Mouse (Mus musculus): Measurements from ENCODE around the gene Cradd. TPM values are rescaled to one million over a fixed set of nuclear protein-coding genes. Genes with fewer than 3 reads are reported as not detected.

Cradd gene
- polyA plus RNA-seq, 1 experiment, result 16.7 TPM

GRCm38 (mm10) chr10:95334826-95335225 is 10.9 kb upstream of the Cradd start:
- Histone ChIP-seq H3K4me3 (ENCODE audit: low read depth, low read length) (no peak overlapping the region), H3K36me3 (ENCODE audit: control insufficient read depth, insufficient read depth, low read length) (no peaks in the 10 kb centered on the region), H3K27ac (ENCODE audit: insufficient read depth, low read depth, low read length) (no peak overlapping the region), H3K4me1 (ENCODE audit: control insufficient read depth, insufficient read depth, insufficient read length, low read length) (no peaks in the 10 kb centered on the region), H3K27me3 (ENCODE audit: control insufficient read depth, insufficient read depth, low read length) (no peaks in the 10 kb centered on the region)
- TF ChIP-seq CTCF (IDR thresholded peaks at IDR 0.05; ENCODE audit: extremely low read depth, insufficient read length, insufficient replicate concordance, low read depth, low read length), result no peak
- 88% methylated on average over 1 of the region's 1 CpGs for WGBS

- H3K27ac ChIP-seq (ENCODE audit: insufficient read depth, low read depth, low read length), result no peak overlapping the region
- H3K36me3 ChIP-seq (ENCODE audit: control insufficient read depth, insufficient read depth, low read length), result no peaks in the 10 kb centered on the region
These were observed 8.7 kb upstream of the Cradd start for GRCm38 (mm10) chr10:95332596-95332995.

GRCm38 (mm10) chr10:95330375-95331363 is 6.7 kb upstream of the Cradd start:
- 85% methylated on average over 9 of the region's 9 CpGs for WGBS
- Histone ChIP-seq H3K27ac (ENCODE audit: insufficient read depth, low read depth, low read length) (no peak overlapping the region), H3K4me1 (ENCODE audit: control insufficient read depth, insufficient read depth, insufficient read length, low read length) (no peaks in the 10 kb centered on the region)

More at GRCm38 (mm10) chr10:95332596-95332995, 8.7 kb upstream of the Cradd start:
- no peak for TF ChIP-seq POLR2A (IDR thresholded peaks at IDR 0.05; ENCODE audit: low read depth, low read length)
- TF ChIP-seq CTCF (IDR thresholded peaks at IDR 0.05; ENCODE audit: extremely low read depth, insufficient read length, insufficient replicate concordance, low read depth, low read length), result no peak
- 92% methylated on average over 3 of the region's 3 CpGs for WGBS
- no peaks in the 10 kb centered on the region for H3K4me1 ChIP-seq (ENCODE audit: control insufficient read depth, insufficient read depth, insufficient read length, low read length)
- H3K4me3 ChIP-seq (ENCODE audit: low read depth, low read length), result no peak overlapping the region
- no peaks in the 10 kb centered on the region for H3K27me3 ChIP-seq (ENCODE audit: control insufficient read depth, insufficient read depth, low read length)

GRCm38 (mm10) chr10:95329884-95330283 is 6.0 kb upstream of the Cradd start:
- 89% methylated on average over 1 of the region's 1 CpGs for WGBS
- Histone ChIP-seq H3K36me3 (ENCODE audit: control insufficient read depth, insufficient read depth, low read length) (no peaks in the 10 kb centered on the region), H3K27ac (ENCODE audit: insufficient read depth, low read depth, low read length) (no peak overlapping the region), H3K27me3 (ENCODE audit: control insufficient read depth, insufficient read depth, low read length) (no peaks in the 10 kb centered on the region), H3K4me3 (ENCODE audit: low read depth, low read length) (no peak overlapping the region), H3K4me1 (ENCODE audit: control insufficient read depth, insufficient read depth, insufficient read length, low read length) (no peaks in the 10 kb centered on the region)
- no peak for TF ChIP-seq CTCF (IDR thresholded peaks at IDR 0.05; ENCODE audit: extremely low read depth, insufficient read length, insufficient replicate concordance, low read depth, low read length)
- no peak for TF ChIP-seq POLR2A (IDR thresholded peaks at IDR 0.05; ENCODE audit: low read depth, low read length)

More at GRCm38 (mm10) chr10:95330375-95331363, 6.7 kb upstream of the Cradd start:
- no peak for TF ChIP-seq CTCF (IDR thresholded peaks at IDR 0.05; ENCODE audit: extremely low read depth, insufficient read length, insufficient replicate concordance, low read depth, low read length)
- no peak for TF ChIP-seq POLR2A (IDR thresholded peaks at IDR 0.05; ENCODE audit: low read depth, low read length)
- Histone ChIP-seq H3K27me3 (ENCODE audit: control insufficient read depth, insufficient read depth, low read length) (no peaks in the 10 kb centered on the region), H3K36me3 (ENCODE audit: control insufficient read depth, insufficient read depth, low read length) (no peaks in the 10 kb centered on the region), H3K4me3 (ENCODE audit: low read depth, low read length) (no peak overlapping the region)

- H3K36me3 ChIP-seq (ENCODE audit: control insufficient read depth, insufficient read depth, low read length), result no peaks in the 10 kb centered on the region
- H3K4me1 ChIP-seq (ENCODE audit: control insufficient read depth, insufficient read depth, insufficient read length, low read length), result peaks cover 11% of the 10 kb centered on the region; the same call in 1 of the 2 replicates
- no peak for TF ChIP-seq CTCF (IDR thresholded peaks at IDR 0.05; ENCODE audit: extremely low read depth, insufficient read length, insufficient replicate concordance, low read depth, low read length)
- H3K27ac ChIP-seq (ENCODE audit: insufficient read depth, low read depth, low read length), result no peak overlapping the region
- H3K27me3 ChIP-seq (ENCODE audit: control insufficient read depth, insufficient read depth, low read length), result no peaks in the 10 kb centered on the region
- H3K4me3 ChIP-seq (ENCODE audit: low read depth, low read length), result no peak overlapping the region
- WGBS, result 11% methylated on average over 1 of the region's 1 CpGs
These were observed 322 bp upstream of the Cradd start for GRCm38 (mm10) chr10:95324278-95324631.

- H3K4me3 ChIP-seq (ENCODE audit: low read depth, low read length), result peak overlapping the region; percentile 7
These were observed 1.6 kb downstream of the Cradd start for GRCm38 (mm10) chr10:95322076-95323070.

More at GRCm38 (mm10) chr10:95322076-95323070, 1.6 kb downstream of the Cradd start:
- peaks cover 11% of the 10 kb centered on the region; the same call in 1 of the 2 replicates for H3K4me1 ChIP-seq (ENCODE audit: control insufficient read depth, insufficient read depth, insufficient read length, low read length)
- no peaks in the 10 kb centered on the region for H3K27me3 ChIP-seq (ENCODE audit: control insufficient read depth, insufficient read depth, low read length)
- 22% methylated on average over 20 of the region's 20 CpGs for WGBS
- 0 out of 2 replicates have a peak, but pooled peaks cover 3% of the 10 kb centered on the region for H3K36me3 ChIP-seq (ENCODE audit: control insufficient read depth, insufficient read depth, low read length)
- peak overlapping the region; percentile 12 for H3K27ac ChIP-seq (ENCODE audit: insufficient read depth, low read depth, low read length)
- TF ChIP-seq POLR2A (IDR thresholded peaks at IDR 0.05; ENCODE audit: low read depth, low read length) (no peak), CTCF (IDR thresholded peaks at IDR 0.05; ENCODE audit: extremely low read depth, insufficient read length, insufficient replicate concordance, low read depth, low read length) (no peak)

Measured in small intestine, adult 2 months (tissue).